Mouse (Mus musculus) hindbrain, embryonic 15.5 days (tissue): ENCODE data around the gene Hist2h2bb. TPM values are rescaled to one million over a fixed set of nuclear protein-coding genes. Genes with fewer than 3 reads are reported as not detected.
A peak's percentile ranks its signal among the peaks of the same experiment; 100 is the strongest.

ENCODE experiments used
- ATAC-seq: fragments of 200-750 bp; cut with Nextera tagmentation; 2 replicates; pipeline ENCODE4 v1.8.0; 2017; ENCODE audit warnings: low read depth, moderate number of reproducible peaks, moderate TSS enrichment; ENCODE audit not compliant: low FRiP score
- H3K27ac ChIP-seq: fragments of 300-500 bp; sonication (generic); replicated peaks from 2 replicates; pipeline ENCODE4 v1.5.1; 2015; ENCODE audit warnings: mild to moderate bottlenecking, inconsistent platforms
- H3K27me3 ChIP-seq: fragments of 300-500 bp; sonication (generic); 2 replicates; pipeline ENCODE4 v1.6.1; 2015; ENCODE audit warnings: control low read depth, inconsistent platforms
- H3K36me3 ChIP-seq: fragments of 300-500 bp; sonication (generic); 2 replicates; pipeline ENCODE4 v1.6.1; 2015; ENCODE audit warnings: control low read depth, inconsistent platforms
- H3K4me1 ChIP-seq: fragments of 300-500 bp; sonication (generic); replicated peaks from 2 replicates; pipeline ENCODE4 v1.6.1; 2015; ENCODE audit warnings: control low read depth, inconsistent platforms
- H3K4me2 ChIP-seq: fragments of 300-500 bp; sonication (generic); 2 replicates; pipeline ENCODE4 v1.6.1; 2015; ENCODE audit warnings: moderate library complexity, mild to moderate bottlenecking, inconsistent platforms
- H3K4me3 ChIP-seq: fragments of 300-500 bp; sonication (generic); 2 replicates; pipeline ENCODE4 v1.5.1; 2015; ENCODE audit warnings: mild to moderate bottlenecking, inconsistent platforms
- H3K9ac ChIP-seq: fragments of 300-500 bp; sonication (generic); 2 replicates; pipeline ENCODE4 v1.6.1; 2015; ENCODE audit warnings: inconsistent platforms
- H3K9me3 ChIP-seq: fragments of 300-500 bp; sonication (generic); 2 replicates; pipeline ENCODE4 v1.6.1; 2016; ENCODE audit warnings: control low read depth, inconsistent platforms
- WGBS: fragments of 180-500 bp; shearing (Covaris S2); methylation state at CpG from one replicate; pipeline ENCODE4 v1.1.7; 2015; 5-methylcytosine and 5-hydroxymethylcytosine counted together
- polyA plus RNA-seq: library from polyadenylated mRNA; unstranded; fragments of >200 nt; fragmentation: Nextera tagmentation; extraction: Ambion mirVana; gene quantifications from 2 replicates; pipeline ENCODE4 v1.2.1, GENCODE M21; 2015

Gene Hist2h2bb
- polyA plus RNA-seq, 1 experiment from 2014 or later, result 3.0 TPM

DNA sequence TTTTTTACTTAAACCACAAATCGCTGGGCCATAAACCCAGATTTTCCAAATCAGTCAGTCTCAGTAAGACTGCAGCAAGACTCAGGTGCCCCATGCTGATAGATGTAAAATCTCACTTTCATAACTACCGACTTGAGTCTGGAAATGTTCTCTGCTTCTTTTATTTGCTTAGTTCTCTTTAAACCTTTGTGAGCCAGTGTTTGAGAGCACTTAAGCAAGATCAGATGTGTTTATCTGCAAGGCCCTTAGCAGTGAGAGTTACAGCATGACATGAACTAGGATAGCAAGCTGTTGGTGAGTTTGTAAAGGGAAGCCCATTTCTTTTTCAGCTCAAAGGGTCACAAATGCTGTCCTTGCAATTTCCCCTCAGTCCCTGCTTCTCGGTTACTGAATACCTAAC, 12.4 kb upstream of the Hist2h2bb start:
- no peaks in the 10 kb centered on the region for H3K36me3 ChIP-seq
- H3K9ac ChIP-seq, result no peak overlapping the region
- H3K9me3 ChIP-seq, result no peaks in the 10 kb centered on the region
- H3K27ac ChIP-seq, result no peak overlapping the region
- WGBS, result 86% methylated on average over 3 of the region's 3 CpGs
- H3K4me1 ChIP-seq, result peaks cover 12% of the 10 kb centered on the region
- H3K4me3 ChIP-seq, result no peak overlapping the region
- ATAC-seq, result no peak
- no peak overlapping the region for H3K4me2 ChIP-seq
- H3K27me3 ChIP-seq, result no peaks in the 10 kb centered on the region

DNA sequence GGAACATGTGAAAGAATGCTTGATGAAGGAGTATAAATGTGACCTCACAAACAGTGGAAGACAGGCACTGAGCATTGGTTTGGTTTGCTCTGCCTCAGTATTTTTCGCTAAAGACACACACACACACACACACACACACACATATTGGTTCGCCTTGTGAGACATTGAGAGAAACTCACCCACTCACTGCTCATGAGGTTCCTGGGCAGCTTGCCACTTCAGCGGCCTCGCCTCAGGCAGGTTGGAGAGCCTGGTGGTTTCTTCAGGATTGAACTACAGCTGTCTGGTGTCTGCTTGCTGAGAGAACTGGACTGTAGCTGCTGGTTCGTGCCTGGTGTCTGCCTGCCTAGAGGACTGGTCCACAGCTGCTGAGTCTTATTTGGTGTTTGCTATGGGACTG, 9.3 kb upstream of the Hist2h2bb start:
- Histone ChIP-seq H3K27me3 (no peaks in the 10 kb centered on the region), H3K4me3 (no peak overlapping the region), H3K9me3 (no peaks in the 10 kb centered on the region), H3K27ac (no peak overlapping the region), H3K9ac (no peak overlapping the region), H3K4me1 (peaks cover 25% of the 10 kb centered on the region), H3K4me2 (no peak overlapping the region), H3K36me3 (no peaks in the 10 kb centered on the region)
- 93% methylated on average over 5 of the region's 5 CpGs for WGBS
- ATAC-seq, result no peak

DNA sequence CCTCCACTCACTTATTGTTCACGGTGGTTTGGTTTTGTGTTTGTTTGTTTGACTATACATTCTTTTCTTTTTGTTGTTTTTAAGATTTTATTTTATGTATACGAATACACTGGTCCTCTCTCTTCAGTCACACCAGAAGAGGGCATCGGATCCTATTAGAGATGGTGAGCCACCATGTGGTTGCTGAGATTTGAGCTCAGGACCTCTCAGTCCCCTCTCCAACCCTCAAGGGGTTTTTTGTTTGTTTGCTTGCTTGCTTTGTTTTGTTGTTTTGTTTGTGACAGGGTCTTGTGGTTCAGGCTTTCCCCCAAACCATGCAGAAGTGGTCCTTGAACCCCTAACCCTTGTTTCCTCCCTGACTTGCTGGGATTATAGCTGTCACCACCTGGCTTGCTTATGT, 7.9 kb upstream of the Hist2h2bb start:
- H3K36me3 ChIP-seq, result no peaks in the 10 kb centered on the region
- no peak for ATAC-seq
- H3K27ac ChIP-seq, result peak overlapping the region; percentile 98
- H3K4me3 ChIP-seq, result peak overlapping the region; percentile 62
- peaks cover 25% of the 10 kb centered on the region for H3K4me1 ChIP-seq
- peak overlapping the region; percentile 66 for H3K9ac ChIP-seq
- H3K4me2 ChIP-seq, result peak overlapping the region; percentile 72
- 54% methylated on average over 3 of the region's 3 CpGs for WGBS
- no peaks in the 10 kb centered on the region for H3K27me3 ChIP-seq
- no peaks in the 10 kb centered on the region for H3K9me3 ChIP-seq

DNA sequence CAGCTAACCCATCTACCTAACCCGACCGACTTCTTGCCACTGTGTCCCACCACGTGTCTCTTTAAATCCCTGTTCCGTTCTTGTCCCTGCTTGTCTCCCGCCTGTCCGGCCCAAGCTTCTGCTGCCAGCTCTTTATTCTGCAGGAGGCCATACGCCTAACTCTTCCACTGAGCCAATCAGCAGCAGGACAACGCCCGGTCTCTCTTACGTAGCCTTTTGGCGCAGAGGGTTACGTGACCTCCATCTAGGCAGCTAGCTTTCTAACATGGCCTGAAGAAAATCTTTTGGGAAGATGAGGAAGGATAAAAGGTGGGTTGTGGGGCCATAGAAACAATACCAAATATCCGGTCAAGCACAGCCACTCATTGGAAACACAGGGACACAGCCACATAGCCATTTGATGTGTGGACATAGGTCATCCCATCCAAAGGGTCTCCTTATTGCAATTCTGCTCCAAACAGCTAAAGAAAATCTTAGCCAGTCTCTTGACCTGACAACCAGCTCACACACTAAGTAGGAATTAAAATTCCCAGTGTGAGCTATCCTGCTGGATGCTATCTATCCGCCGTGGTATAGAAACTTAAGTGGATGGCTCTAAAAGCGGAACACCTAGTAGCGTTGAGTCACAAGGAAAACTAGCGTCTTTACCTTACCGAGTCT, 7.2 kb upstream of the Hist2h2bb start:
- Histone ChIP-seq H3K36me3 (no peaks in the 10 kb centered on the region), H3K4me2 (peak overlapping the region; percentile 72), H3K27me3 (no peaks in the 10 kb centered on the region), H3K9me3 (no peaks in the 10 kb centered on the region), H3K27ac (peak overlapping the region; percentile 98), H3K4me1 (peaks cover 25% of the 10 kb centered on the region), H3K9ac (peak overlapping the region; percentile 66), H3K4me3 (peak overlapping the region; percentile 62)
- WGBS, result under 1% methylated on average over 19 of the region's 19 CpGs
- peak; percentile 85 for ATAC-seq

DNA sequence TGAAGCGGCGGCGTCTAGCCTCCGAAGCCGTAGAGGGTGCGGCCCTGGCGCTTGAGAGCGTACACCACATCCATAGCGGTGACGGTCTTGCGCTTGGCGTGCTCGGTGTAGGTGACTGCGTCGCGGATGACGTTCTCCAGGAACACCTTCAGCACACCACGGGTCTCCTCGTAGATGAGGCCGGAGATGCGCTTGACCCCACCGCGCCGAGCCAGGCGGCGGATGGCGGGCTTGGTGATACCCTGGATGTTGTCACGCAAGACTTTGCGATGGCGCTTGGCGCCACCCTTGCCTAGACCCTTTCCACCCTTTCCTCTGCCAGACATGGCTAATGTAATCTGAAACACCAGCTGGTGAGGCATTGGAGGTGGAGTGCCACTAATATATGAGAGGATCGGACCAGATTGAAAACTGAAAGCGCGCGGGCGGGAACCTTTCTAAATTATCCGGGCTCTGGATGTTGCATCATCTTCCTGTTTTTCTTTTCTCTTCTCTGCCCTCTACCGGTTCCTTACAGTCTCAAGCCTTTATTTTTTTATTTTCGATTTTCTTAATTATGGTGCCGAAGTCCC, 6.5 kb upstream of the Hist2h2bb start, which contains the start of gene Hist2h4:
Hist2h4 (minus strand) TSS at position 333 of the 572 bp plus-strand sequence.
- ATAC-seq, result peak; percentile 91
- Histone ChIP-seq H3K27me3 (no peaks in the 10 kb centered on the region), H3K27ac (peak within 1 kb of the TSS; percentile 98), H3K9ac (peak within 1 kb of the TSS; percentile 66), H3K4me1 (peaks cover 32% of the 10 kb centered on the region), H3K9me3 (no peaks in the 10 kb centered on the region), H3K4me3 (peak within 1 kb of the TSS; percentile 62), H3K36me3 (no peaks in the 10 kb centered on the region), H3K4me2 (peak within 1 kb of the TSS; percentile 72)
- WGBS, result under 1% methylated on average over 40 of the region's 40 CpGs

DNA sequence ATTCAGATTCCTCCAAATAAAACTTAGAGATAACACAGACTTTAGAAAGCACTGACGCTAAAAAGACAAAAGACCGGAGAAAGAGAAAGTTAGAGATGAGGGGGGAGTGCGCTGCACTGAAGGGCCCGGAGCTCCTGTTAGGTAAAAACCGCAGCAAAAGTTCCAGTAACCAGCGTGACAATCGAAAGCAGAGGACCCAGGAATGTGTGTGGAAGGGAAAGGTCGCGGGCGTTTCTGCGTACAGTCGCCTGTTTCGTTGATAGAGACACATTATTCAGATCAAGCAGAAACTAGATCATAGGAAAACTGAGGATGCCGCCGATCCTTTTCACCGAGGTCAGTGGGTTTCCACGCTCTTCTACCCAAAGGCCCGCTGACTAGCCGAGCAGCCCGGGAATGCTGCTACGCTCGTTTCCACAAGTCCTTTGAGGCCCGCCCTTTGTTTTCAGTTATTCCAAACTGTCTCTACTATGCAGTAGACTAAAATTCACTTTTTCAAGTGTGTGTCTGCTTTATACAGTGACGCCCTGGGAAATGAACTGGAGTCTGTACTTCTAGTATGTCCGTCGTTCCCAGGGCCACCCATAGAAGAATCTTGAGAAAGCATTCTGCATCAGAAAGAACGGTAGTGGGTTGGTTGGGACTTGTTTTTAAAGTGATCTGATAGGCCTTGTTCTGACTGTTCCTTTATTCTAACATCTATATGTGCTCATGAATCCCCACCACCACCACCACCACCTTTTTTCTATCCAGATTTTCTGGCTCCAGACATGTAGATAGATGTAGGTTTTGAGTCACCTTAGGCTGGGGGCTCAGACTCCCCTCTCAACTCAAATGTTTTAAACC, 5.8 kb upstream of the Hist2h2bb start:
- no peaks in the 10 kb centered on the region for H3K9me3 ChIP-seq
- peak; percentile 11; the same call in 1 of the 2 replicates for ATAC-seq
- WGBS, result 2% methylated on average over 27 of the region's 27 CpGs

DNA sequence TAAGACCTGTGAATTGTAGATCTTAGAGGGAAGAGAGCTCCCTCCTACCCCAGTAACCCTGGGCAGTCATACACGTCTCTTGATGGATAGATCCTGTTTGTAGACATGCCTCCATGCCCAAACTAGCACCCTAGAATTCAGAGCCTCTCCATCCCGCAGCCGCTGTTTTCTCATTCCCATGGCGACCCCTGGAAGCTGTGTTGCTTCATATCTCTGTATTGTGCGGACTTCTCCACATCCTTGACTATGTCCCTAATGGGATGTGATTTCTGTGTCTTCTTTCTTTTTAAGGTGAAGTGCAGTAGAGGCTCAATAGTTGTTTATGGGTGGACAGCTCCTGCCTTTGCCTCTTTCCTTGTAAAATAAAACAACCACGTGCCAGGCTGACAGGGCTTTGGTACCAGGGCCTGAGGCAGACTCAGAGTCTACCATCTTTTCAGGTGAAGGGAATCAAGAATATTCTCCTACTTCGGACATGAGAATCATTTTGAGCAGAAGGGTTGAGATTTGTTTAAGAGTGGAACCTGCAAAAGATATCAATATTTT, 5.1 kb upstream of the Hist2h2bb start:
- no peaks in the 10 kb centered on the region for H3K27me3 ChIP-seq
- H3K4me3 ChIP-seq, result peak overlapping the region; percentile 62; the same call in 1 of the 2 replicates
- no peak for ATAC-seq
- 0 out of 2 replicates have a peak overlapping the region, but pooled peaks have one; percentile 50 for H3K9ac ChIP-seq
- H3K27ac ChIP-seq, result peak overlapping the region; percentile 98
- H3K36me3 ChIP-seq, result no peaks in the 10 kb centered on the region
- no peaks in the 10 kb centered on the region for H3K9me3 ChIP-seq
- H3K4me2 ChIP-seq, result peak overlapping the region; percentile 72
- 66% methylated on average over 7 of the region's 7 CpGs for WGBS
- H3K4me1 ChIP-seq, result peaks cover 39% of the 10 kb centered on the region

More for the DNA sequence above, 5.8 kb upstream of the Hist2h2bb start:
- Histone ChIP-seq H3K4me1 (peaks cover 35% of the 10 kb centered on the region), H3K27ac (peak overlapping the region; percentile 98), H3K36me3 (no peaks in the 10 kb centered on the region), H3K4me2 (peak overlapping the region; percentile 72), H3K4me3 (peak overlapping the region; percentile 62), H3K27me3 (no peaks in the 10 kb centered on the region), H3K9ac (peak overlapping the region; percentile 50)

DNA sequence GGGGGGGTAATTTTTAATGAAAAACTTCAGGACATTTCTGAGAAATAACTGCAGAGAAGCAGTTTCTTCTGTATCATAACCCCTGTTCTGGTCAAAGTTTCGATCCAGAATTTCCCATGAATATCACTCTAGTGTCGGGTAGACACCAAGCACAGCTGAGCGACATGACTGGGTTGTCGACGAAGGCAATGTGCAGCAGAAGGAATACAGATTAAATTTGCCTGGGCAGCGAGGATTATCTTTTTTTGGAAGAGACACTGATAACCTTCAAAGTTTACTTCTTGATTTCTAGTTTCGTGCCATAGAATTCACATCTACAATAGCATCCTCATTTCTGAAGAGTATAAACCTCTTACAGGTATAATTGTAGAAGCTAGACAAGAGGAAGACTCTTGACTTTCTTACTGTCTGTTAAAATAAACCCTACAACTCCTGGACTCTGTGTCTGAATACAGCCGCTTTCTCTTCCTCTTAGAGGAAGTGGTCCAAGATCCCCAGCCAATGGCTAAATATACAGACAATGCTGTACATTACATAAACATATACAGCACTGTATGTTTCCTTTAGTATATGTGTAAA, 3.3 kb upstream of the Hist2h2bb start:
- H3K4me1 ChIP-seq, result peaks cover 40% of the 10 kb centered on the region
- no peak for ATAC-seq
- no peak overlapping the region for H3K4me3 ChIP-seq
- no peaks in the 10 kb centered on the region for H3K9me3 ChIP-seq
- H3K4me2 ChIP-seq, result no peak overlapping the region
- no peak overlapping the region for H3K27ac ChIP-seq
- no peaks in the 10 kb centered on the region for H3K36me3 ChIP-seq
- H3K9ac ChIP-seq, result no peak overlapping the region
- 92% methylated on average over 8 of the region's 8 CpGs for WGBS
- H3K27me3 ChIP-seq, result no peaks in the 10 kb centered on the region

DNA sequence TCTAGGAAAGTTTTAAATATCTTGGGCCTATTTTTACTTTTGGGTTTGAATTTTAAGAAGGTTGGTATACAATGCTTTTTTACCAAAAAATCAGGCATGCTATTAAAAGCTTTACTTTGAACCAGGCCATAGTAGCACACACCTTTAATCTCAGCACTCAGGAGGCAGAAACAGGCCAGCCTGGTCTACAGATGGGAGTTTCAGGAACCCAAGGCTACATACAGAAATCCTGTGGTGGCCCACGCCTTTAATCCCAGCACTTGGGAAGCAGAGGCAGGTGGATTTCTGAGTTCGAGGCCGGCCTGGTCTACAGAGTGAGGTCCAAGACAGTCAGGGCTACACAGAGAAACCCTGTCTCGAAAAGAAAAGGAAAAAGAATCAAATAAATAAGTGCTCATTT, 2.0 kb upstream of the Hist2h2bb start:
- no peak for ATAC-seq
- H3K27ac ChIP-seq, result peak overlapping the region; percentile 87; the same call in 1 of the 2 replicates
- 77% methylated on average over 4 of the region's 4 CpGs for WGBS

DNA sequence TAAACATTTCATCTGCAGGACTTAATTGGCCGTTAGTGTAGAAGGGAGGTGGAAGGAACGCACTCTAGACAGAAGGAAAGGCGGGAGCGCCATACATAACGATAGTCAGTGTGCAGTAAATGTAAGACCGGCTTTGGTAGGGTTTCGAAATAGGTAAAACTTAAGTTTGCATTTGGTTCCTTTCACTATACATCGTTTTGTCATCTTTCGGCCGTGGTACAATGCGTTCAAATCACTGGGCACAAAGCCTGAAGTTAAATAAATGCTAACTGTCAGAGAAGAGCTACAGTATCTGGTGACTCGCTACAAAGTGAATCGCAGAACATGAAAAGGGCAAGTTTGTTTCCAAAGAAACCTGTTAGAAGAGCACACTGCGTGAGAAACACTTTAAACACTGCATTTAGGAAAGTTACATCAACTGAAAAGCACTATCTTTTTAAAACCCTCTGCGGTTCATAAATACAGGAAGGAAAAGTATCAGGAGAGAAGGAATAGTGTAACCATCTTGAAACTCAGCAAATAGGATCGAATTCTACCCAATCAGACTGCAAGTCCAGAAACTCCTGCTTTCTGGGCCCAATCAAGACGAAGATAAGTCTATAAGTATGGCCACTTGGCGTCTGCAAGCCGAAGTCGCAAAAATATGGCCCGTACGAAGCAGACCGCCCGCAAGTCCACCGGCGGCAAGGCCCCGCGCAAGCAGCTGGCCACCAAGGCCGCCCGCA, 1.3 kb upstream of the Hist2h2bb start, which contains the start of gene Hist2h3b:
Hist2h3b (plus strand) TSS at position 604 of the 725 bp plus-strand sequence.
- peak within 1 kb of the TSS; percentile 45 for H3K9ac ChIP-seq
- no peaks in the 10 kb centered on the region for H3K27me3 ChIP-seq
- peaks cover 27% of the 10 kb centered on the region for H3K4me1 ChIP-seq
- ATAC-seq, result peak; percentile 71
- H3K36me3 ChIP-seq, result no peaks in the 10 kb centered on the region
- H3K27ac ChIP-seq, result peak within 1 kb of the TSS; percentile 96
- H3K4me3 ChIP-seq, result peak within 1 kb of the TSS; percentile 45
- peak within 1 kb of the TSS; percentile 75 for H3K4me2 ChIP-seq
- 22% methylated on average over 30 of the region's 30 CpGs for WGBS
- no peaks in the 10 kb centered on the region for H3K9me3 ChIP-seq

More for the DNA sequence above, 2.0 kb upstream of the Hist2h2bb start:
- H3K36me3 ChIP-seq, result no peaks in the 10 kb centered on the region
- no peak overlapping the region for H3K4me3 ChIP-seq
- 0 out of 2 replicates have a peak overlapping the region, but pooled peaks have one; percentile 7 for H3K9ac ChIP-seq
- peaks cover 27% of the 10 kb centered on the region for H3K4me1 ChIP-seq
- no peaks in the 10 kb centered on the region for H3K9me3 ChIP-seq
- no peaks in the 10 kb centered on the region for H3K27me3 ChIP-seq
- peak overlapping the region; percentile 75 for H3K4me2 ChIP-seq
